Mouse (Mus musculus): ENCODE measurements around the gene Xirp2. TPM values are rescaled to one million over a fixed set of nuclear protein-coding genes. Genes with fewer than 3 reads are reported as not detected.
"Not testable (repeated sequence)": the region's sequence is repeated elsewhere in the genome, so short reads cannot be mapped to it uniquely, and the experiment has no call there.

Gene Xirp2
- total RNA-seq (2014; rRNA removed) (0.11 TPM in 1 of 2 replicates, not detected in the other), polyA plus RNA-seq (2015; fragmentation: Nextera tagmentation; extraction: Ambion mirVana) (0.01 TPM in 2 replicates)

GRCm38 (mm10) chr2:67445780-67446179 is at the start of gene Xirp2:
Gene Xirp2 (plus strand): TSS chr2:67446002.
- Histone ChIP-seq H3K9ac (replicated peaks; ENCODE audit: low read length, poor library complexity, severe bottlenecking) (no peak within 1 kb of the TSS), H3K4me2 (ENCODE audit: low read depth, low read length, poor library complexity, severe bottlenecking) (no peak within 1 kb of the TSS), H3K9me3 (ENCODE audit: low read length) (no peaks in the 10 kb centered on the region), H3K27me3 (ENCODE audit: insufficient read depth, low read length) (no peaks in the 10 kb centered on the region), H3K4me3 (ENCODE audit: low read depth, low read length) (no peak within 1 kb of the TSS), H3K4me1 (ENCODE audit: insufficient read depth, low read length) (no peaks in the 10 kb centered on the region), H3K36me3 (ENCODE audit: insufficient read depth, low read length) (no peaks in the 10 kb centered on the region), H3K27ac (ENCODE audit: low read depth, low read length) (no peak within 1 kb of the TSS)
- WGBS: 81% methylated on average over 3 of the region's 3 CpGs
- TF ChIP-seq CTCF (IDR thresholded peaks at IDR 0.05): no peak
- ATAC-seq (ENCODE audit: low FRiP score) (no peak), DNase-seq (ENCODE audit: low spot score) (no peak)

- H3K27ac ChIP-seq (ENCODE audit: low read depth, low read length); H3K36me3 ChIP-seq (ENCODE audit: insufficient read depth, low read length); H3K9me3 ChIP-seq (ENCODE audit: low read length); ATAC-seq (ENCODE audit: low FRiP score); H3K4me3 ChIP-seq (ENCODE audit: low read depth, low read length); H3K4me2 ChIP-seq (ENCODE audit: low read depth, low read length, poor library complexity, severe bottlenecking); H3K4me1 ChIP-seq (ENCODE audit: insufficient read depth, low read length); H3K27me3 ChIP-seq (ENCODE audit: insufficient read depth, low read length); H3K9ac ChIP-seq (replicated peaks; ENCODE audit: low read length, poor library complexity, severe bottlenecking); DNase-seq (ENCODE audit: low spot score): not testable (repeated sequence)
- WGBS: no CpG with 5 or more reads among the region's 1 CpGs
Observed at GRCm38 (mm10) chr2:67413425-67413824, 32.4 kb upstream of the Xirp2 start, which contains the start of gene Gm21830. Gene Gm21830 (plus strand): TSS chr2:67413725.

GRCm38 (mm10) chr2:67420853-67421252 is 24.9 kb upstream of the Xirp2 start:
- ATAC-seq (ENCODE audit: low FRiP score): no peak
- Histone ChIP-seq H3K9me3 (ENCODE audit: low read length) (no peaks in the 10 kb centered on the region), H3K9ac (replicated peaks; ENCODE audit: low read length, poor library complexity, severe bottlenecking) (no peak overlapping the region), H3K4me1 (ENCODE audit: insufficient read depth, low read length) (no peaks in the 10 kb centered on the region), H3K4me2 (ENCODE audit: low read depth, low read length, poor library complexity, severe bottlenecking) (no peak overlapping the region), H3K27ac (ENCODE audit: low read depth, low read length) (no peak overlapping the region), H3K4me3 (ENCODE audit: low read depth, low read length) (no peak overlapping the region), H3K27me3 (ENCODE audit: insufficient read depth, low read length) (no peaks in the 10 kb centered on the region), H3K36me3 (ENCODE audit: insufficient read depth, low read length) (no peaks in the 10 kb centered on the region)
- no peak for TF ChIP-seq CTCF (IDR thresholded peaks at IDR 0.05)
- no peak for DNase-seq (ENCODE audit: low spot score)

GRCm38 (mm10) chr2:67422799-67423198 is 23.0 kb upstream of the Xirp2 start:
- WGBS: 82% methylated on average over 1 of the region's 1 CpGs
- ATAC-seq (ENCODE audit: low FRiP score): no peak

DNA sequence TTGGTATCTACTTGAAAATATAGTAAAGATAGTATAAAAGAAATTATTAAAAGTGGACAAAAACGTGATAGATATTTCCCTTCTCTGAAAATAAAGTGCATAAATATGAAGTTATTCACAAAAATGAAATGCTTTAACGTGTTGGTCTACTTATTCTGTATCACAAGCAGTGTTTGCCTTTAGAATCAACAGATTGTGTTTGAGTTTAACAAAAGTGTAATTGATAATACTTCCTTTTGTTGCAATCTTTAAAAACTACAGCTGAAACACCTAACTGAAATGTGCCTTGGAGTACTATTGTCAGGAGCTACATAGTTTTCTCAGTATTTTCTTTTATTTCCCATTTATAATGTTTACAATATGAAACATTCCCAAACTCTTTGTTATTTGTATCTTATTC is 12.7 kb upstream of the Xirp2 start, which contains the start of gene Gm26727:
Gm26727 (minus strand) TSS at position 101 of the 400 bp plus-strand sequence.
- H3K4me1 ChIP-seq (ENCODE audit: insufficient read depth, low read length): no peaks in the 10 kb centered on the region
- no peak within 1 kb of the TSS for H3K4me3 ChIP-seq (ENCODE audit: low read depth, low read length)
- ATAC-seq (ENCODE audit: low FRiP score) (no peak), DNase-seq (ENCODE audit: low spot score) (no peak)
- H3K4me2 ChIP-seq (ENCODE audit: low read depth, low read length, poor library complexity, severe bottlenecking): no peak within 1 kb of the TSS
- WGBS: 68% methylated on average over 2 of the region's 2 CpGs
- H3K27me3 ChIP-seq (ENCODE audit: insufficient read depth, low read length): no peaks in the 10 kb centered on the region
- H3K27ac ChIP-seq (ENCODE audit: low read depth, low read length): no peak within 1 kb of the TSS
- no peaks in the 10 kb centered on the region for H3K9me3 ChIP-seq (ENCODE audit: low read length)
- no peak within 1 kb of the TSS for H3K9ac ChIP-seq (replicated peaks; ENCODE audit: low read length, poor library complexity, severe bottlenecking)
- TF ChIP-seq CTCF (IDR thresholded peaks at IDR 0.05): no peak
- H3K36me3 ChIP-seq (ENCODE audit: insufficient read depth, low read length): no peaks in the 10 kb centered on the region

More at GRCm38 (mm10) chr2:67422799-67423198, 23.0 kb upstream of the Xirp2 start:
- no peaks in the 10 kb centered on the region for H3K4me1 ChIP-seq (ENCODE audit: insufficient read depth, low read length)
- H3K36me3 ChIP-seq (ENCODE audit: insufficient read depth, low read length): no peaks in the 10 kb centered on the region
- H3K4me3 ChIP-seq (ENCODE audit: low read depth, low read length): no peak overlapping the region
- H3K9ac ChIP-seq (replicated peaks; ENCODE audit: low read length, poor library complexity, severe bottlenecking): no peak overlapping the region
- no peak for DNase-seq (ENCODE audit: low spot score)
- TF ChIP-seq CTCF (IDR thresholded peaks at IDR 0.05): no peak
- no peak overlapping the region for H3K4me2 ChIP-seq (ENCODE audit: low read depth, low read length, poor library complexity, severe bottlenecking)
- no peaks in the 10 kb centered on the region for H3K27me3 ChIP-seq (ENCODE audit: insufficient read depth, low read length)
- H3K9me3 ChIP-seq (ENCODE audit: low read length): no peaks in the 10 kb centered on the region
- H3K27ac ChIP-seq (ENCODE audit: low read depth, low read length): no peak overlapping the region

DNA sequence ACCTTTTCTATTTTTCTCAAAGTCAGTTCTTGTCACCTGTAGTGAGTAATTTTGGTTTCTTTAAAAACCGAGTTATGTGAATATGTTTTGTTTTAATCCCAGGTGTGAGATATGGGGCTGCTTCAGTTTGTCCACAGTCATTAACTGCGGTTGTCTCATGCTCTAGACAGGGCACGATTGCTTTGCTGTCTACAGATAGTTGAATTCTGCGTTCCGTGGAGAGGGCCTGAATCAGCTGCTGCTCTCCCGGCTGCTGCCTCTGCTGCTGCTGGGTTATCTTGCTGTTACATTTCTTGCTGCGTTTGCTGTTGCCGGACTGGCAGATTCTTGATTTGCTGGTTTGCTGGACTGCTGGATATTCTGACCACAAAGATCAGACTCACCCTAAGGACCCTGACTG is 7.5 kb upstream of the Xirp2 start:
- H3K4me1 ChIP-seq (ENCODE audit: insufficient read depth, low read length): no peaks in the 10 kb centered on the region
- 86% methylated on average over 8 of the region's 8 CpGs for WGBS
- H3K36me3 ChIP-seq (ENCODE audit: insufficient read depth, low read length): no peaks in the 10 kb centered on the region
- no peak for TF ChIP-seq CTCF (IDR thresholded peaks at IDR 0.05)
- no peak overlapping the region for H3K27ac ChIP-seq (ENCODE audit: low read depth, low read length)
- H3K4me3 ChIP-seq (ENCODE audit: low read depth, low read length): no peak overlapping the region
- H3K27me3 ChIP-seq (ENCODE audit: insufficient read depth, low read length): no peaks in the 10 kb centered on the region
- H3K9me3 ChIP-seq (ENCODE audit: low read length): no peaks in the 10 kb centered on the region
- ATAC-seq (ENCODE audit: low FRiP score): no peak
- no peak overlapping the region for H3K9ac ChIP-seq (replicated peaks; ENCODE audit: low read length, poor library complexity, severe bottlenecking)
- H3K4me2 ChIP-seq (ENCODE audit: low read depth, low read length, poor library complexity, severe bottlenecking): no peak overlapping the region
- no peak for DNase-seq (ENCODE audit: low spot score)

All from midbrain, postnatal 0 days (tissue).